Mouse (Mus musculus) liver, postnatal 0 days (tissue): ENCODE measurements around the gene Atxn7l3b.

Experiments
- CTCF ChIP-seq: sonication (generic); IDR thresholded peaks from 2 replicates; pipeline ENCODE4 v1.5.1; 2016; ENCODE audit warnings: antibody characterized with exemption, low read depth
- EP300 ChIP-seq: IDR thresholded peaks from 2 replicates; pipeline ENCODE4 v1.6.1; 2016; ENCODE audit warnings: antibody characterized with exemption, low read depth, mild to moderate bottlenecking

DNA sequence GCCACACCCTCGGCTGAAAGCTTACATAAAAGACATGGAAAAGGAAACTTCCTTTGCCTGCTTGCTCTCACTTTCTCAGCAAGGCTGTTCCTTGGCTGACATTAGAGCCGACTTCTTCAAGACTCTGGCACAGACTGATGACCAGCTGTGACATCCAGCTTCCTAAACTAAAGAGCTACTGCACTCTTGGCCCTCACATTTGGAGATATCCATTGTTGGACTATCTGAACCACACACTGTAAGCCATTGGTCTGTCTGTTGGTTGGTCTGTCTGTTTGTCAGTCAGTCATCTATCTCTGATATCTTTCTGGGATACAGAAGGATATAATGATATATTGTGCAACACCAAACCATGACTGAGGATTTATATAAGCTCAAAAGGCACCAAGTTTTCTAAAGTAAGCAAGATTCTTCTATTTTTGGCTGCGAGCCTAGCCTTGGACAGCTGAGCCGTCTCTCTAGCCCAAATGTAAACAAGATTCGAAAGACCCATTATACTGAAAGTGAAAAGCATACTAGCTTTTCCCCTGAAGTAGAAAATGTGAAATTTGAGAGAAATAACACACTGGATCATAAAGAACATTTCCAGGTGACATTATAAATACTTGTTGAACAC lies 12.1 kb downstream of the Atxn7l3b start:
- TF ChIP-seq CTCF (no peak), EP300 (no peak)
